15 mouse cellular contexts compared by ENCODE assay signal in genomic region chr14:24125069-24125468, GRCm38 (mm10).
A peak's percentile ranks its signal among the peaks of the same experiment; 100 is the strongest.
DNase-seq lines count a peak whose midpoint lies in the region; ATAC-seq and TF ChIP-seq lines count a peak whose summit lies in the region.
"Had no signal": no experiment of that assay in that cellular context is flagged by ENCODE, and none has a peak within 500 bp of the region (broad histone marks: within the 10 kb centered on the region; RNA-seq: fewer than 3 reads in every experiment).

No protein-coding gene starts in this region.

- TF ChIP-seq POLR2A in kidney, adult 2 months (IDR thresholded peaks at IDR 0.05; ENCODE audit: low read depth, low read length): no peak

- WGBS in kidney, adult 2 months: 87% methylated on average over 2 of the region's 2 CpGs
- 83% methylated on average over 2 of the region's 2 CpGs for WGBS in lung, embryonic 14.5 days

- no peak overlapping the region for H3K4me2 ChIP-seq in lung, embryonic 14.5 days
- H3K4me2 ChIP-seq: heart, embryonic 13.5 days had no signal

- no peak overlapping the region for H3K4me3 ChIP-seq in gastrocnemius, adult 2 months
- H3K4me3 ChIP-seq in kidney, adult 2 months (ENCODE audit: insufficient read depth, low read depth, low read length): no peak overlapping the region
- H3K4me3 ChIP-seq in lung, embryonic 14.5 days (ENCODE audit: low read depth, low read length): no peak overlapping the region
- H3K4me3 ChIP-seq: embryonic facial prominence, embryonic 10.5 days; heart, embryonic 13.5 days had no signal

- no peaks in the 10 kb centered on the region for H3K27me3 ChIP-seq in kidney, adult 2 months (replicated peaks; ENCODE audit: control insufficient read depth, insufficient read depth, low read length)
- no peaks in the 10 kb centered on the region for H3K27me3 ChIP-seq in lung, embryonic 14.5 days (ENCODE audit: insufficient read depth, low read length)
- H3K27me3 ChIP-seq: heart, embryonic 13.5 days had no signal

- H3K36me3 ChIP-seq in kidney, adult 2 months (ENCODE audit: control insufficient read depth, insufficient read depth, low read length): no peaks in the 10 kb centered on the region
- no peaks in the 10 kb centered on the region for H3K36me3 ChIP-seq in lung, embryonic 14.5 days (ENCODE audit: insufficient read depth)
- H3K36me3 ChIP-seq: embryonic facial prominence, embryonic 10.5 days; heart, embryonic 13.5 days had no signal

- no peak overlapping the region for H3K9ac ChIP-seq in lung, embryonic 14.5 days
- H3K9ac ChIP-seq: heart, embryonic 13.5 days had no signal

- TF ChIP-seq CTCF in gastrocnemius, adult 2 months (IDR thresholded peaks at IDR 0.05): peak; percentile 36; the same call in 1 of the 2 replicates
- no peak for TF ChIP-seq CTCF in kidney, adult 2 months (conservative IDR thresholded peaks at IDR 0.05; ENCODE audit: insufficient read depth, insufficient read length, low read depth, low read length)
- TF ChIP-seq CTCF in lung, embryonic 14.5 days (IDR thresholded peaks at IDR 0.05; ENCODE audit: low read depth): peak; percentile 12; the same call in 1 of the 2 replicates

- no peaks in the 10 kb centered on the region for H3K4me1 ChIP-seq in kidney, adult 2 months (ENCODE audit: control insufficient read depth, insufficient read depth, low read length)
- no peaks in the 10 kb centered on the region for H3K4me1 ChIP-seq in lung, embryonic 14.5 days (ENCODE audit: insufficient read depth)
- H3K4me1 ChIP-seq: embryonic facial prominence, embryonic 10.5 days; heart, embryonic 13.5 days had no signal

- H3K9me3 ChIP-seq in lung, embryonic 14.5 days (ENCODE audit: low read depth, low read length): no peaks in the 10 kb centered on the region
- H3K9me3 ChIP-seq: embryonic facial prominence, embryonic 10.5 days; heart, embryonic 13.5 days had no signal

- no peak for DNase-seq in gastrocnemius, adult 2 months
- DNase-seq in gastrocnemius, adult 18-20 months (ENCODE audit: low spot score): no peak
- DNase-seq in kidney, adult 2 months: peak; percentile 12
- no peak for DNase-seq in kidney, adult 11 months
- no peak for DNase-seq in lung, embryonic 14.5 days
- DNase-seq in lung, postnatal 14 days: no peak
- DNase-seq: adrenal gland, postnatal 10 days; cerebellum, adult 11-12 months; cerebellum, adult 9-11 months; gastrocnemius, postnatal 14 days; heart, postnatal 36 days had no signal

- ATAC-seq in lung, embryonic 14.5 days (ENCODE audit: insufficient read depth): no peak
- ATAC-seq: forebrain, embryonic 14.5 days; hindbrain, embryonic 16.5 days had no signal

- intact Hi-C loops in gastrocnemius, adult 2 months (cut with DNase I): no loop called here

- no peak overlapping the region for H3K27ac ChIP-seq in gastrocnemius, adult 2 months
- H3K27ac ChIP-seq in kidney, adult 2 months (ENCODE audit: insufficient read depth, low read depth, low read length): no peak overlapping the region
- no peak overlapping the region for H3K27ac ChIP-seq in lung, embryonic 14.5 days (ENCODE audit: low read depth)
- H3K27ac ChIP-seq: embryonic facial prominence, embryonic 10.5 days; heart, embryonic 13.5 days had no signal
